Mouse (Mus musculus) CD4-positive, CD25-positive, alpha-beta regulatory T cell (primary cell): ENCODE data around the gene Plscr3. TPM values are rescaled to one million over a fixed set of nuclear protein-coding genes. Genes with fewer than 3 reads are reported as not detected.

ENCODE experiments used
- polyA plus RNA-seq: library from polyadenylated mRNA; unstranded; fragments of 100-300 nt; shearing (Covaris generic); gene quantifications from one replicate; pipeline ENCODE4 v1.2.1, GENCODE M21; 2017

Plscr3 gene
- polyA plus RNA-seq, result 32.7 TPM

GRCm38 (mm10) chr11:69846198-69846680, at the start of gene Plscr3:
TSS of gene Plscr3 (plus strand) at chr11:69846376.

GRCm38 (mm10) chr11:69801379-69801977, 44.7 kb upstream of the Plscr3 start, which contains the start of gene Fgf11:
TSS of gene Fgf11 (minus strand) at chr11:69801857.

GRCm38 (mm10) chr11:69804972-69805909, 40.9 kb upstream of the Plscr3 start, which contains the start of gene Tmem102:
TSS of gene Tmem102 (minus strand) at chr11:69805624.

GRCm38 (mm10) chr11:69815155-69815554, 31.0 kb upstream of the Plscr3 start, which contains the start of gene Gm39566:
TSS of gene Gm39566 (minus strand) at chr11:69815298.

GRCm38 (mm10) chr11:69818365-69818764, 27.8 kb upstream of the Plscr3 start, which contains the start of gene Spem2:
TSS of gene Spem2 (minus strand) at chr11:69818465.

GRCm38 (mm10) chr11:69822080-69822479, 24.1 kb upstream of the Plscr3 start, which contains the start of gene Spem1:
TSS of gene Spem1 (minus strand) at chr11:69822180.

GRCm38 (mm10) chr11:69837604-69837951, 8.6 kb upstream of the Plscr3 start, which contains the start of gene Nlgn2:
TSS of gene Nlgn2 (minus strand) at chr11:69837784.

GRCm38 (mm10) chr11:69837952-69838713, 8.0 kb upstream of the Plscr3 start, which contains the start of gene Tmem256:
TSS of gene Tmem256 (plus strand) at chr11:69838514.

GRCm38 (mm10) chr11:69858113-69858998, 12.2 kb downstream of the Plscr3 start, which contains the start of gene Tnk1:
TSS of gene Tnk1 (minus strand) at chr11:69858730.

GRCm38 (mm10) chr11:69877878-69878277, 31.7 kb downstream of the Plscr3 start, which contains the start of gene Tmem95:
TSS of gene Tmem95 (minus strand) at chr11:69878018.

GRCm38 (mm10) chr11:69880853-69881603, 34.9 kb downstream of the Plscr3 start, which contains the start of gene Kctd11:
TSS of gene Kctd11 (minus strand) at chr11:69881406.

GRCm38 (mm10) chr11:69895291-69895690, 49.1 kb downstream of the Plscr3 start, which contains the start of gene Acap1:
TSS of gene Acap1 (minus strand) at chr11:69895539.

GRCm38 (mm10) chr11:69900471-69901405, 54.6 kb downstream of the Plscr3 start, which contains the start of the genes 2810408A11Rik and Neurl4:
TSS of gene 2810408A11Rik (minus strand) at chr11:69900987.
TSS of gene Neurl4 (plus strand) at chr11:69901072.

Other genes with a start within 250 kb of the Plscr3 start
- gene Atp1b2, start 240.4 kb upstream of the Plscr3 start, polyA plus RNA-seq, result not detected
- not detected for gene Shbg, start 228.5 kb upstream of the Plscr3 start, polyA plus RNA-seq
- not detected for gene Sat2, start 224.4 kb upstream of the Plscr3 start, polyA plus RNA-seq
- 63.2 TPM for gene Fxr2, start 213.4 kb upstream of the Plscr3 start, polyA plus RNA-seq
- gene Sox15, start 191.1 kb upstream of the Plscr3 start, polyA plus RNA-seq, result not detected
- 66.0 TPM for gene Mpdu1, start 183.7 kb upstream of the Plscr3 start, polyA plus RNA-seq
- gene Cd68, start 180.2 kb upstream of the Plscr3 start, polyA plus RNA-seq, result 4.3 TPM
- 654 TPM for gene Eif4a1, start 174.0 kb upstream of the Plscr3 start, polyA plus RNA-seq
- 43.8 TPM for gene Senp3, start 164.3 kb upstream of the Plscr3 start, polyA plus RNA-seq
- not detected for gene Tnfsf13, start 160.6 kb upstream of the Plscr3 start, polyA plus RNA-seq
- gene Tnfsf12, start 150.5 kb upstream of the Plscr3 start, polyA plus RNA-seq, result not detected
- not detected for gene Tnfsfm13, start 150.3 kb upstream of the Plscr3 start, polyA plus RNA-seq
- 50.4 TPM for gene Polr2a, start 87.7 kb upstream of the Plscr3 start, polyA plus RNA-seq
- 0.12 TPM for gene Slc35g3, start 84.4 kb upstream of the Plscr3 start, polyA plus RNA-seq
- 5.5 TPM for gene Zbtb4, start 80.5 kb upstream of the Plscr3 start, polyA plus RNA-seq
- gene Chrnb1, start 50.4 kb upstream of the Plscr3 start, polyA plus RNA-seq, result 3.7 TPM
- gene Fgf11, start 44.5 kb upstream of the Plscr3 start, polyA plus RNA-seq, result not detected
- not detected for gene Tmem102, start 40.8 kb upstream of the Plscr3 start, polyA plus RNA-seq
- not detected for gene Gm39566, start 31.1 kb upstream of the Plscr3 start, polyA plus RNA-seq
- not detected for gene Spem2, start 27.9 kb upstream of the Plscr3 start, polyA plus RNA-seq
- gene Spem1, start 24.2 kb upstream of the Plscr3 start, polyA plus RNA-seq, result not detected
- 0.85 TPM for gene Nlgn2, start 8.6 kb upstream of the Plscr3 start, polyA plus RNA-seq
- 77.8 TPM for gene Tmem256, start 7.9 kb upstream of the Plscr3 start, polyA plus RNA-seq
- gene Tnk1, start 12.4 kb downstream of the Plscr3 start, polyA plus RNA-seq, result not detected
- not detected for gene Tmem95, start 31.6 kb downstream of the Plscr3 start, polyA plus RNA-seq
- gene Kctd11, start 35.0 kb downstream of the Plscr3 start, polyA plus RNA-seq, result 1.3 TPM
- gene Acap1, start 49.2 kb downstream of the Plscr3 start, polyA plus RNA-seq, result 552 TPM
- gene 2810408A11Rik, start 54.6 kb downstream of the Plscr3 start, polyA plus RNA-seq, result 4.4 TPM
- gene Neurl4, start 54.7 kb downstream of the Plscr3 start, polyA plus RNA-seq, result 7.7 TPM
- 203 TPM for gene Gps2, start 67.5 kb downstream of the Plscr3 start, polyA plus RNA-seq
- 1,414 TPM for gene Eif5a, start 75.6 kb downstream of the Plscr3 start, polyA plus RNA-seq
- not detected for gene Ybx2, start 89.4 kb downstream of the Plscr3 start, polyA plus RNA-seq
- not detected for gene Slc2a4, start 101.8 kb downstream of the Plscr3 start, polyA plus RNA-seq
- not detected for gene Cldn7, start 118.4 kb downstream of the Plscr3 start, polyA plus RNA-seq
- gene Ctdnep1, start 134.8 kb downstream of the Plscr3 start, polyA plus RNA-seq, result 60.1 TPM
- gene Elp5, start 136.1 kb downstream of the Plscr3 start, polyA plus RNA-seq, result 67.1 TPM
- gene Gabarap, start 144.8 kb downstream of the Plscr3 start, polyA plus RNA-seq, result 380 TPM
- 88.2 TPM for gene Phf23, start 149.4 kb downstream of the Plscr3 start, polyA plus RNA-seq
- gene Dvl2, start 154.2 kb downstream of the Plscr3 start, polyA plus RNA-seq, result 32.1 TPM
- gene Acadvl, start 169.0 kb downstream of the Plscr3 start, polyA plus RNA-seq, result 110 TPM
- 6.1 TPM for gene Dlg4, start 170.6 kb downstream of the Plscr3 start, polyA plus RNA-seq
- gene Asgr1, start 207.7 kb downstream of the Plscr3 start, polyA plus RNA-seq, result not detected
- gene Asgr2, start 246.3 kb downstream of the Plscr3 start, polyA plus RNA-seq, result not detected